Mouse (Mus musculus) limb, embryonic 15.5 days (tissue): ENCODE measurements at regions not wholly inside any gene's neighbourhood (a gene's known extent, or its start where the extent isn't known, plus 50 kb on each side); places are given as distances from the start of the nearest gene placed in this dataset.

Experiments
- ATAC-seq: fragments of 200-750 bp; cut with Nextera tagmentation; 2 replicates; pipeline ENCODE4 v1.8.0; 2017; ENCODE audit warnings: low read depth, moderate TSS enrichment; ENCODE audit not compliant: insufficient number of reproducible peaks, low FRiP score, low TSS enrichment
- H3K27ac ChIP-seq: fragments of 300-500 bp; sonication (generic); 2 replicates; pipeline ENCODE4 v1.5.1; 2015; ENCODE audit warnings: moderate library complexity, mild to moderate bottlenecking, inconsistent platforms
- H3K27me3 ChIP-seq: fragments of 300-500 bp; sonication (generic); 2 replicates; pipeline ENCODE4 v1.6.1; 2015; ENCODE audit warnings: inconsistent platforms
- H3K36me3 ChIP-seq: fragments of 300-500 bp; sonication (generic); 2 replicates; pipeline ENCODE4 v1.6.1; 2015; ENCODE audit warnings: inconsistent platforms
- H3K4me1 ChIP-seq: fragments of 300-500 bp; sonication (generic); 2 replicates; pipeline ENCODE4 v1.6.1; 2015; ENCODE audit warnings: inconsistent platforms
- H3K4me2 ChIP-seq: fragments of 300-500 bp; sonication (generic); 2 replicates; pipeline ENCODE4 v1.6.1; 2015; ENCODE audit warnings: mild to moderate bottlenecking, inconsistent platforms
- H3K4me3 ChIP-seq: fragments of 300-500 bp; sonication (generic); 2 replicates; pipeline ENCODE4 v1.5.1; 2015; ENCODE audit warnings: mild to moderate bottlenecking, inconsistent platforms
- H3K9ac ChIP-seq: fragments of 300-500 bp; sonication (generic); 2 replicates; pipeline ENCODE4 v1.6.1; 2015; ENCODE audit warnings: inconsistent platforms
- H3K9me3 ChIP-seq: fragments of 300-500 bp; sonication (generic); 2 replicates; pipeline ENCODE4 v1.6.1; 2016; ENCODE audit warnings: inconsistent platforms
- WGBS: fragments of 180-500 bp; shearing (Covaris S2); methylation state at CpG from one replicate; pipeline ENCODE4 v1.1.7; 2015; 5-methylcytosine and 5-hydroxymethylcytosine counted together

GRCm38 (mm10) chr6:100474326-100474725 lies 187.0 kb upstream of the Rybp start:
- no peak overlapping the region for H3K4me3 ChIP-seq
- H3K9ac ChIP-seq, result no peak overlapping the region
- no peaks in the 10 kb centered on the region for H3K4me1 ChIP-seq
- 79% methylated on average over 9 of the region's 9 CpGs for WGBS
- no peak for ATAC-seq
- no peaks in the 10 kb centered on the region for H3K9me3 ChIP-seq
- no peaks in the 10 kb centered on the region for H3K27me3 ChIP-seq
- H3K27ac ChIP-seq, result no peak overlapping the region
- no peak overlapping the region for H3K4me2 ChIP-seq
- no peaks in the 10 kb centered on the region for H3K36me3 ChIP-seq

GRCm38 (mm10) chr6:100470071-100470470 lies 182.8 kb upstream of the Rybp start:
- no peak for ATAC-seq
- H3K27ac ChIP-seq, result no peak overlapping the region
- no peaks in the 10 kb centered on the region for H3K36me3 ChIP-seq
- H3K9ac ChIP-seq, result no peak overlapping the region
- no peak overlapping the region for H3K4me2 ChIP-seq
- 67% methylated on average over 2 of the region's 2 CpGs for whole genome bisulfite sequencing
- H3K4me3 ChIP-seq, result no peak overlapping the region
- no peaks in the 10 kb centered on the region for H3K4me1 ChIP-seq
- H3K27me3 ChIP-seq, result peaks cover 8% of the 10 kb centered on the region; the same call in 1 of the 2 replicates
- no peaks in the 10 kb centered on the region for H3K9me3 ChIP-seq

- H3K27ac ChIP-seq, result no peak overlapping the region
- WGBS, result 77% methylated on average over 2 of the region's 2 CpGs
- H3K27me3 ChIP-seq, result peaks cover 8% of the 10 kb centered on the region; the same call in 1 of the 2 replicates
- ATAC-seq, result no peak
- H3K36me3 ChIP-seq, result no peaks in the 10 kb centered on the region
- no peaks in the 10 kb centered on the region for H3K4me1 ChIP-seq
- H3K4me2 ChIP-seq, result no peak overlapping the region
- no peak overlapping the region for H3K4me3 ChIP-seq
- H3K9ac ChIP-seq, result no peak overlapping the region
- H3K9me3 ChIP-seq, result 0 out of 2 replicates have a peak, but pooled peaks cover 2% of the 10 kb centered on the region
These were observed 175.5 kb upstream of the Rybp start for GRCm38 (mm10) chr6:100462757-100463156.

- no peak overlapping the region for H3K4me3 ChIP-seq
- no peak for ATAC-seq
- no peak overlapping the region for H3K9ac ChIP-seq
- 0 out of 2 replicates have a peak, but pooled peaks cover 5% of the 10 kb centered on the region for H3K27me3 ChIP-seq
- WGBS, result 78% methylated on average over 3 of the region's 3 CpGs
- H3K27ac ChIP-seq, result no peak overlapping the region
- H3K9me3 ChIP-seq, result 0 out of 2 replicates have a peak, but pooled peaks cover 2% of the 10 kb centered on the region
- H3K4me2 ChIP-seq, result no peak overlapping the region
- no peaks in the 10 kb centered on the region for H3K36me3 ChIP-seq
- H3K4me1 ChIP-seq, result no peaks in the 10 kb centered on the region
These were observed 166.1 kb upstream of the Rybp start for GRCm38 (mm10) chr6:100453401-100453800.

- Histone ChIP-seq H3K4me1 (no peaks in the 10 kb centered on the region), H3K27me3 (0 out of 2 replicates have a peak, but pooled peaks cover 5% of the 10 kb centered on the region), H3K9me3 (no peaks in the 10 kb centered on the region), H3K4me2 (no peak overlapping the region), H3K36me3 (no peaks in the 10 kb centered on the region), H3K27ac (no peak overlapping the region), H3K9ac (no peak overlapping the region), H3K4me3 (no peak overlapping the region)
- ATAC-seq, result no peak
- 58% methylated on average over 8 of the region's 9 CpGs for WGBS
These were observed 165.1 kb upstream of the Rybp start for GRCm38 (mm10) chr6:100452097-100453002.

- Histone ChIP-seq H3K4me3 (no peak overlapping the region), H3K9ac (no peak overlapping the region), H3K27ac (no peak overlapping the region), H3K9me3 (no peaks in the 10 kb centered on the region), H3K4me1 (no peaks in the 10 kb centered on the region), H3K27me3 (no peaks in the 10 kb centered on the region), H3K36me3 (no peaks in the 10 kb centered on the region), H3K4me2 (no peak overlapping the region)
- WGBS, result 91% methylated on average over 6 of the region's 6 CpGs
- no peak for ATAC-seq
These were observed 162.8 kb upstream of the Rybp start for GRCm38 (mm10) chr6:100450108-100450507.

- Histone ChIP-seq H3K36me3 (no peaks in the 10 kb centered on the region), H3K4me2 (no peak overlapping the region), H3K9ac (no peak overlapping the region), H3K27me3 (no peaks in the 10 kb centered on the region), H3K27ac (no peak overlapping the region), H3K9me3 (no peaks in the 10 kb centered on the region), H3K4me3 (no peak overlapping the region), H3K4me1 (no peaks in the 10 kb centered on the region)
- ATAC-seq, result no peak
- 96% methylated on average over 4 of the region's 4 CpGs for WGBS
These were observed 161.8 kb upstream of the Rybp start for GRCm38 (mm10) chr6:100449087-100449486.

- Histone ChIP-seq H3K27me3 (peaks cover 4% of the 10 kb centered on the region; the same call in 1 of the 2 replicates), H3K4me2 (no peak overlapping the region), H3K36me3 (no peaks in the 10 kb centered on the region), H3K9ac (no peak overlapping the region), H3K4me1 (no peaks in the 10 kb centered on the region), H3K4me3 (no peak overlapping the region), H3K9me3 (no peaks in the 10 kb centered on the region), H3K27ac (no peak overlapping the region)
- WGBS, result 12% methylated on average over 1 of the region's 1 CpGs
- no peak for ATAC-seq
These were observed 159.9 kb upstream of the Rybp start for GRCm38 (mm10) chr6:100447211-100447610.

GRCm38 (mm10) chr6:100446804-100447203 lies 159.5 kb upstream of the Rybp start:
- no peak overlapping the region for H3K4me2 ChIP-seq
- no peak overlapping the region for H3K9ac ChIP-seq
- H3K4me3 ChIP-seq, result no peak overlapping the region
- H3K27ac ChIP-seq, result no peak overlapping the region
- H3K9me3 ChIP-seq, result no peaks in the 10 kb centered on the region
- ATAC-seq, result no peak
- 69% methylated on average over 4 of the region's 4 CpGs for WGBS
- no peaks in the 10 kb centered on the region for H3K36me3 ChIP-seq
- peaks cover 4% of the 10 kb centered on the region; the same call in 1 of the 2 replicates for H3K27me3 ChIP-seq
- no peaks in the 10 kb centered on the region for H3K4me1 ChIP-seq

GRCm38 (mm10) chr6:100439071-100439737 lies 151.9 kb upstream of the Rybp start:
- Histone ChIP-seq H3K4me2 (peak overlapping the region; percentile 43), H3K27me3 (peaks cover 17% of the 10 kb centered on the region), H3K9me3 (no peaks in the 10 kb centered on the region), H3K9ac (no peak overlapping the region), H3K4me1 (peaks cover 15% of the 10 kb centered on the region), H3K36me3 (no peaks in the 10 kb centered on the region), H3K27ac (no peak overlapping the region), H3K4me3 (peak overlapping the region; percentile 18)
- WGBS, result 4% methylated on average over 8 of the region's 8 CpGs
- no peak for ATAC-seq

- H3K27me3 ChIP-seq, result peaks cover 17% of the 10 kb centered on the region
- H3K4me3 ChIP-seq, result peak overlapping the region; percentile 18
- WGBS, result 1% methylated on average over 13 of the region's 13 CpGs
- no peak for ATAC-seq
- no peaks in the 10 kb centered on the region for H3K36me3 ChIP-seq
- H3K9me3 ChIP-seq, result no peaks in the 10 kb centered on the region
- peak overlapping the region; percentile 43 for H3K4me2 ChIP-seq
- no peak overlapping the region for H3K9ac ChIP-seq
- H3K27ac ChIP-seq, result no peak overlapping the region
- H3K4me1 ChIP-seq, result peaks cover 15% of the 10 kb centered on the region
These were observed 151.3 kb upstream of the Rybp start for GRCm38 (mm10) chr6:100438511-100438991.

GRCm38 (mm10) chr6:100437980-100438379 lies 150.7 kb upstream of the Rybp start:
- Histone ChIP-seq H3K27me3 (peaks cover 14% of the 10 kb centered on the region), H3K27ac (no peak overlapping the region), H3K9ac (no peak overlapping the region), H3K4me1 (peaks cover 19% of the 10 kb centered on the region), H3K36me3 (no peaks in the 10 kb centered on the region), H3K9me3 (no peaks in the 10 kb centered on the region), H3K4me2 (peak overlapping the region; percentile 43; the same call in 1 of the 2 replicates), H3K4me3 (no peak overlapping the region)
- no peak for ATAC-seq
- WGBS, result 37% methylated on average over 5 of the region's 5 CpGs
